Mouse (Mus musculus) heart, postnatal 0 days (tissue): ENCODE measurements around the gene Bpifb3.

Experiments
- CTCF ChIP-seq: IDR thresholded peaks from 2 replicates; pipeline ENCODE4 v1.5.1; 2016; ENCODE audit warnings: antibody characterized with exemption, control low read depth, low read depth
- EP300 ChIP-seq: IDR thresholded peaks from 2 replicates; pipeline ENCODE4 v1.6.1; 2016; ENCODE audit warnings: antibody characterized with exemption, low read depth

GRCm38 (mm10) chr2:153906626-153907025, 11.4 kb upstream of the Bpifb3 start:
- TF ChIP-seq CTCF (no peak), EP300 (no peak)
